Mouse (Mus musculus) hindbrain, postnatal 0 days (tissue): ENCODE measurements at regions not wholly inside any gene's neighbourhood (a gene's known extent, or its start where the extent isn't known, plus 50 kb on each side); places are given as distances from the start of the nearest gene placed in this dataset.
A peak's percentile ranks its signal among the peaks of the same experiment; 100 is the strongest.

Experiments used
- ATAC-seq: fragments of 200-750 bp; cut with Nextera tagmentation; 2 replicates; pipeline ENCODE4 v1.8.0; 2017; ENCODE audit warnings: mild to moderate bottlenecking, moderate TSS enrichment, moderate library complexity
- DNase-seq: peaks from one replicate; pipeline ENCODE4 v3.0.0-alpha.2; 2015; ENCODE audit warnings: low spot score
- H3K27ac ChIP-seq: fragments of 300-500 bp; sonication (generic); 2 replicates; pipeline ENCODE4 v1.5.1; 2014; ENCODE audit warnings: mild to moderate bottlenecking
- H3K27me3 ChIP-seq: fragments of 300-500 bp; sonication (generic); 2 replicates; pipeline ENCODE4 v1.6.1; 2014; ENCODE audit warnings: low read length, mixed read lengths; ENCODE audit not compliant: insufficient read depth
- H3K36me3 ChIP-seq: fragments of 300-500 bp; sonication (generic); 2 replicates; pipeline ENCODE4 v1.6.1; 2014; ENCODE audit warnings: low read length, mixed read lengths; ENCODE audit not compliant: insufficient read depth
- H3K4me1 ChIP-seq: fragments of 300-500 bp; sonication (generic); 2 replicates; pipeline ENCODE4 v1.6.1; 2014; ENCODE audit warnings: antibody characterized with exemption, low read length, mixed read lengths; ENCODE audit not compliant: insufficient read depth
- H3K4me2 ChIP-seq: fragments of 300-500 bp; sonication (generic); 2 replicates; pipeline ENCODE4 v1.6.1; 2014; ENCODE audit warnings: low read depth, mild to moderate bottlenecking, low read length, moderate library complexity, mixed read lengths
- H3K4me3 ChIP-seq: fragments of 300-500 bp; sonication (generic); 2 replicates; pipeline ENCODE4 v1.5.1; 2014; ENCODE audit warnings: low read length
- H3K9ac ChIP-seq: fragments of 300-500 bp; sonication (generic); replicated peaks from 2 replicates; pipeline ENCODE4 v1.6.1; 2014; ENCODE audit warnings: mild to moderate bottlenecking, low read length, moderate library complexity, mixed read lengths
- H3K9me3 ChIP-seq: fragments of 300-500 bp; sonication (generic); 2 replicates; pipeline ENCODE4 v1.6.1; 2016; ENCODE audit warnings: low read length, mixed read lengths
- CTCF ChIP-seq: IDR thresholded peaks from 2 replicates; pipeline ENCODE4 v1.5.1; 2016; ENCODE audit warnings: antibody characterized with exemption, control low read depth, low read depth
- WGBS: fragments of 180-500 bp; shearing (Covaris S2); extraction: QIAGEN DNeasy Blood & Tissue Kit; methylation state at CpG from one replicate; pipeline ENCODE4 v1.1.7; 2014; 5-methylcytosine and 5-hydroxymethylcytosine counted together

DNA sequence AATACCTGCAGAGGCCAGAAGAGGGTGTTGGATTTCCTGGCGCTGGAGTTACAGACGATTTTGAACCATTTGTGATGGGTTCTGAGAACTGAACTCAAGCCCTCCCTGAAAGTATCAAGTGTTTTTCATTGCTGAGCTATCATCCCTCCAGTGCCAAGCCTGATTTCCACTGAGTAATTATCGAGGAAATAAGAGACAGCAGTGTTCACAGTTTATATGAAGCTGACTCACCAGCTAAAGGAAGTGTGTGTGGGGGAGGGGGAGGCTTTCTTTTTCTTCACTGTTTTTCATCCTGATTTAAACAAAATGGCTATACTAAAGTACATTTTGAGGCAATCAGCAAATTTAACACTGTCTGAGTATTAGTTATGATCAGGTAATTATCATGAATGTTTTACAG lies 227.4 kb upstream of the Tmem132c start:
- no peak overlapping the region for H3K4me3 ChIP-seq
- H3K9ac ChIP-seq = no peak overlapping the region
- ATAC-seq = no peak
- no peaks in the 10 kb centered on the region for H3K9me3 ChIP-seq
- WGBS = 82% methylated on average over 3 of the region's 3 CpGs
- H3K4me2 ChIP-seq = no peak overlapping the region
- no peak overlapping the region for H3K27ac ChIP-seq
- no peaks in the 10 kb centered on the region for H3K36me3 ChIP-seq
- DNase-seq = no peak
- 0 out of 2 replicates have a peak, but pooled peaks have one; percentile 8 for TF ChIP-seq CTCF
- no peaks in the 10 kb centered on the region for H3K27me3 ChIP-seq
- H3K4me1 ChIP-seq = no peaks in the 10 kb centered on the region

DNA sequence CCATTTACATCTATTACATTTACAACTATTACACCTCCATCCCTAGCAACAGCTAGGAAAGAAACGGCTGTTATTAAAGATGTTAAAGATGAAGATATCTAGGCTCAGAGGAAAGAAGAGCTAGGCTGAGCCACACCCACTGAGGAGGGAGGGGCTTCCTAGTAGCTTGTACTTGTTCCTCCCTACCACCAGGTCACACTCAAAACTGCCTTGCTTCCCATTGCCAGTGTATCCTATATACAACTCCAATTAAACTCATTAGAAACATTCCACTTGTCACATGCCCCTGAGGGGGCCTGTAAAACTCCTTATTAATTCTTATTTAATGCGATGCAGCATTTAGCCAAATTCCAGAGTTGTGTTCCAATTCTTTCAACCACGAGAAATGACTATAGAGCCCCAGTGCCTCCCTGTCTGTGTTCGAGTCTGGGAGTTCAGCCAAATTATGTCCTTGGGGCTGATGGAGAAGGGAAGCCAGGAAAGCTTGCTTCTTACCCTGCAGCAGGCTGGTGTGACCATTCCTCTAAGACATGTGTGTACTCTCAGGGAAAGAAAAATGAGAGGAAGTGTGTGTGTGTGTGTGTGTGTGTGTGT lies 225.0 kb upstream of the Tmem132c start:
- Histone ChIP-seq H3K36me3 (no peaks in the 10 kb centered on the region), H3K4me2 (no peak overlapping the region), H3K27me3 (no peaks in the 10 kb centered on the region), H3K9me3 (no peaks in the 10 kb centered on the region), H3K4me3 (no peak overlapping the region), H3K27ac (no peak overlapping the region), H3K9ac (no peak overlapping the region), H3K4me1 (no peaks in the 10 kb centered on the region)
- TF ChIP-seq CTCF = 0 out of 2 replicates have a peak, but pooled peaks have one; percentile 9
- 19% methylated on average over 4 of the region's 4 CpGs for WGBS
- DNase-seq (peak; percentile 67), ATAC-seq (peak; percentile 40)

DNA sequence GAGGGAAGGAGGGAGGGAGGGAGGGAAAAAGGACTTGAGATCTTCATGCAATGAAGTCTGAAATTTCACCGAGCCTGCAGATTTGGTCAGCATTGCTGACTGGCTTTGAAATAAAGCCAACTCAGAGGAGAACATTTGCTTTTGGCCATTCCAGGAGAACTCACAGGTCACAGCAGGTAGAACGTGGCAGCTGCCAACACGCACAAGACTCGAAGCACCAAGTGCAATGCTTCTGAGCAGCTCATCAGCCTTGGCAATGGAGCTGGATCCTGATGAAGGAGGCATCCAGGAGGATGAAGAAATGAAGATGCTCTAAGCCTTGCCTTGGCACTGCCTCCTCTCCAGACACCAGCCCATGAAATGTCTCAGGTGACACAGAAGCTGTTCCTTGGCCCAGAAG lies 223.6 kb upstream of the Tmem132c start:
- Histone ChIP-seq H3K4me1 (no peaks in the 10 kb centered on the region), H3K36me3 (no peaks in the 10 kb centered on the region), H3K9ac (no peak overlapping the region), H3K27ac (no peak overlapping the region), H3K27me3 (no peaks in the 10 kb centered on the region), H3K4me3 (no peak overlapping the region), H3K9me3 (no peaks in the 10 kb centered on the region), H3K4me2 (no peak overlapping the region)
- TF ChIP-seq CTCF = no peak
- DNase-seq = no peak
- 68% methylated on average over 4 of the region's 4 CpGs for WGBS
- no peak for ATAC-seq

DNA sequence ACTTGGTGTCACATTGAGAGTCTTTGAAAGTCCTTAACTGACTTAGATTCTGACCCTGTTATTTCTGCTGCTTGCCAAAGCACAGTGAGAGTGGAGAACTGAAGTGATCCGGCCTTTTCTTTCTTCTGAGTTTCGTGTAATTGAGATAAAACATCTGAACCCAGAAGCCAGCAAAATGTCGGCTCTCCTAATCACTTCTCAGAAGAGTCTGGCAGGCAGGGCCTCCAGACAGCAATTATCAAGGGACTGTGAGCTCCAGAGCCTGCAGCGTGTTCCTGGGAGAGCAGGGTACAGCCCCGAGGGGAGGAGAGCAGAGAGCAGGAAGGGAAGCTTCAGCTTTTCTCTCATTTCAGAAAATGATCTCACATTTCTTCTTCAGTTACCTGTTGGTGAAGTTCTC lies 205.1 kb upstream of the Tmem132c start:
- Histone ChIP-seq H3K4me1 (no peaks in the 10 kb centered on the region), H3K36me3 (no peaks in the 10 kb centered on the region), H3K27me3 (no peaks in the 10 kb centered on the region), H3K27ac (no peak overlapping the region), H3K9me3 (no peaks in the 10 kb centered on the region), H3K9ac (no peak overlapping the region), H3K4me3 (no peak overlapping the region), H3K4me2 (no peak overlapping the region)
- no peak for DNase-seq
- no peak for ATAC-seq
- WGBS = 48% methylated on average over 5 of the region's 5 CpGs
- TF ChIP-seq CTCF = no peak

DNA sequence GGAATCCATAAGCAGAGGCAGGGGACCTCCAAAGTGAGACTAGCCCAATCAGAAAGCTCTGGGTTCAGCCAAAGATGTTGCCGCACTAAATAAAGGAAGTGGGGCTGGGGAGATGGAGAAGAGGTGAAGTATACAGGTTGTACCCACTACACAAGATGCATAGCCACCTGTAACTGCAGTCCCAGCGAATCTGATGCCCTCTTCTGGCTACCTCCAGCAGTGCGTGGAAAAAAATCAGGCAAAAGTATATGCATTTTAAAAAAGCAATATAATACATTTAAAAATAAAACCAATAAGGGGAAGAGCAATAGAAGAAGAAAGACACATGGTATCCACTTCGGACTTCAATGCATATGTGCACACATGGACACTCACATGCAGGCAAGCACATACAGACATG lies 183.8 kb upstream of the Tmem132c start:
- Histone ChIP-seq H3K27me3 (no peaks in the 10 kb centered on the region), H3K4me3 (no peak overlapping the region), H3K9me3 (no peaks in the 10 kb centered on the region), H3K27ac (no peak overlapping the region), H3K9ac (no peak overlapping the region), H3K4me1 (no peaks in the 10 kb centered on the region), H3K4me2 (no peak overlapping the region), H3K36me3 (no peaks in the 10 kb centered on the region)
- DNase-seq = no peak
- ATAC-seq = no peak
- 75% methylated on average over 4 of the region's 4 CpGs for WGBS
- peak; percentile 43 for TF ChIP-seq CTCF

DNA sequence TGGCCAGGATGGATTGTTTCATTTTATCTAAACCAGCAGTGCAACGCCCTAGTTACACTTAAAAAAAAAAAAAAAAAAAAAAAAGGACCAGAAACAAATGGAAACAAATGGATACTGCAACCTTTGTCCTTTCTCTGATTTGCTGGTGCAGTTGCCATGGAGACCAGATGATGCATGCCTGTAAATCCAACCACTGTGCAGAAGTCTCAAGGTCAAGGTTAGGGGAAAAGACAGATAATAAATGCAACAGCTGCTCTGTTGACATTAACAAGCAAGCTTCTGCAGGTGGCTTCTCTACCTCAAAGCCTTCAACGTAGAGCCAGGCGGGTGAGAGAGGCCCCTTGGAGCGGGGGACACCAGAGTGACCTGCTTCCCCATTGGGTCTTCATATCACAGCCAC lies 167.3 kb upstream of the Tmem132c start:
- TF ChIP-seq CTCF = no peak
- H3K9me3 ChIP-seq = no peaks in the 10 kb centered on the region
- H3K27me3 ChIP-seq = no peaks in the 10 kb centered on the region
- H3K4me2 ChIP-seq = no peak overlapping the region
- H3K36me3 ChIP-seq = no peaks in the 10 kb centered on the region
- DNase-seq (no peak), ATAC-seq (no peak)
- no peak overlapping the region for H3K4me3 ChIP-seq
- 53% methylated on average over 4 of the region's 4 CpGs for WGBS
- no peak overlapping the region for H3K27ac ChIP-seq
- H3K9ac ChIP-seq = no peak overlapping the region
- H3K4me1 ChIP-seq = no peaks in the 10 kb centered on the region
